Mouse (Mus musculus) spleen, adult 2 months (tissue): ENCODE results near the gene Olfr98. TPM values are rescaled to one million over a fixed set of nuclear protein-coding genes. Genes with fewer than 3 reads are reported as not detected.

Source experiments
- DNase-seq, 2 experiments: peaks; one replicate each; pipeline versions ENCODE4 v3.0.0 to v3.0.0-alpha.2; 2012 to 2021; ENCODE audit warnings: low spot score in 2 of 2, low read depth in 1 of 2
- H3K27ac ChIP-seq: fragments of 200-500 bp; 2 replicates; pipeline ENCODE4 v1.5.1; 2012; ENCODE audit warnings: low read length, inconsistent platforms; ENCODE audit not compliant: insufficient read depth
- H3K27me3 ChIP-seq: fragments of 200-500 bp; 2 replicates; pipeline ENCODE4 v1.6.1; 2012; ENCODE audit warnings: mild to moderate bottlenecking, moderate library complexity, low read length, inconsistent platforms; ENCODE audit not compliant: control insufficient read depth, insufficient read depth
- H3K36me3 ChIP-seq: fragments of 200-500 bp; 2 replicates; pipeline ENCODE4 v1.6.1; 2012; ENCODE audit warnings: mild to moderate bottlenecking, low read length, inconsistent platforms; ENCODE audit not compliant: control insufficient read depth, insufficient read depth
- H3K4me1 ChIP-seq: fragments of 200-500 bp; 2 replicates; pipeline ENCODE4 v1.6.1; 2011; ENCODE audit warnings: inconsistent platforms; ENCODE audit not compliant: control insufficient read depth, insufficient read depth, insufficient read length
- H3K4me3 ChIP-seq: fragments of 200-500 bp; 2 replicates; pipeline ENCODE4 v1.5.1; 2011; ENCODE audit warnings: mild to moderate bottlenecking, inconsistent platforms; ENCODE audit not compliant: insufficient read depth, insufficient read length; ENCODE audit errors: extremely low read depth
- CTCF ChIP-seq: fragments of 200-500 bp; IDR thresholded peaks from 2 replicates; pipeline ENCODE4 v1.5.1; 2011; ENCODE audit warnings: mild to moderate bottlenecking, inconsistent platforms; ENCODE audit not compliant: insufficient read depth, insufficient read length, insufficient replicate concordance; ENCODE audit errors: extremely low read depth
- POLR2A ChIP-seq: fragments of 200-500 bp; IDR thresholded peaks from 2 replicates; pipeline ENCODE4 v1.6.1; 2011; ENCODE audit warnings: low read depth, low read length, inconsistent platforms
- WGBS: fragments of 180-500 bp; shearing (Covaris S2); methylation state at CpG from one replicate; pipeline ENCODE4 v1.1.7; 2018; 5-methylcytosine and 5-hydroxymethylcytosine counted together
- polyA plus RNA-seq: library from polyadenylated mRNA; depleted of rRNA; stranded (reverse); fragments of >200 nt; gene quantifications from 2 replicates; pipeline ENCODE4 v1.2.3, GENCODE M21; 2012; rRNA removed

The Olfr98 gene
- not detected in 2 replicates for polyA plus RNA-seq

DNA sequence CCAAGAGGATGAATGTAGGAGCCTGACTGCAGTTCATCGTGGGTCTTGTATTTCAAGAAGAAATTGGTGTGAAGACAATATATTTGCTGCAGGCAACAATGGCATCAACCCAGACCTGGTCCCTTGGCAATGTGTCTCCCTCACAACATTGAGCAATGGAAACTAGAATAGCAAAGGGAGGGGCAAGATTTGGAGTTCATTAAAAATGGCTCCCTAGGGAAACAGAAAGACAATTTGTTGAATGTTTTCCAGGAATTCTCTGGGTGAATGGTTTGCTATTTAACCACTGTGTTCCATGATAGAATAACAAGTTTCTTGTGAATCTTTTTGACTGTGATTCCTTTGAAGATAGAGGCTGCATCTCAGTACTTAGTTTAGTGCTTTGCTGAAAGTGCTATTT, at the start of gene Olfr98:
Olfr98 (minus strand) TSS at position 124 of the 400 bp plus-strand sequence.
- Histone ChIP-seq H3K27me3 (no peaks in the 10 kb centered on the region), H3K27ac (no peak within 1 kb of the TSS), H3K4me3 (no peak within 1 kb of the TSS), H3K4me1 (no peaks in the 10 kb centered on the region), H3K36me3 (no peaks in the 10 kb centered on the region)
- no peak for TF ChIP-seq POLR2A
- no peak for TF ChIP-seq CTCF
- no peak for DNase-seq
- 85% methylated on average over 1 of the region's 1 CpGs for WGBS

- H3K27me3 ChIP-seq, result no peaks in the 10 kb centered on the region
- no peak for TF ChIP-seq CTCF
- no peak for TF ChIP-seq POLR2A
- no peaks in the 10 kb centered on the region for H3K36me3 ChIP-seq
- no peak overlapping the region for H3K27ac ChIP-seq
- H3K4me1 ChIP-seq, result no peaks in the 10 kb centered on the region
- WGBS, result 54% methylated on average over 2 of the region's 2 CpGs
- no peak for DNase-seq
- no peak overlapping the region for H3K4me3 ChIP-seq
Observed at GRCm38 (mm10) chr17:37310146-37310699, 46.7 kb upstream of the Olfr98 start.

- H3K27ac ChIP-seq, result no peak overlapping the region
- TF ChIP-seq CTCF (no peak), POLR2A (no peak)
- no peaks in the 10 kb centered on the region for H3K36me3 ChIP-seq
- 46% methylated on average over 4 of the region's 4 CpGs for WGBS
- DNase-seq, result no peak
- no peaks in the 10 kb centered on the region for H3K27me3 ChIP-seq
- no peaks in the 10 kb centered on the region for H3K4me1 ChIP-seq
- H3K4me3 ChIP-seq, result no peak overlapping the region
Observed at GRCm38 (mm10) chr17:37308483-37308882, 44.9 kb upstream of the Olfr98 start.

GRCm38 (mm10) chr17:37304213-37304612, 40.7 kb upstream of the Olfr98 start, which contains the start of gene Olfr101:
TSS of gene Olfr101 (minus strand) at chr17:37304313.
- Histone ChIP-seq H3K27ac (no peak within 1 kb of the TSS), H3K4me1 (no peaks in the 10 kb centered on the region), H3K36me3 (no peaks in the 10 kb centered on the region), H3K27me3 (no peaks in the 10 kb centered on the region), H3K4me3 (no peak within 1 kb of the TSS)
- no peak for DNase-seq
- TF ChIP-seq CTCF, result no peak
- no peak for TF ChIP-seq POLR2A
- WGBS, result 81% methylated on average over 4 of the region's 4 CpGs

- Histone ChIP-seq H3K27me3 (no peaks in the 10 kb centered on the region), H3K4me3 (no peak within 1 kb of the TSS), H3K36me3 (no peaks in the 10 kb centered on the region), H3K27ac (no peak within 1 kb of the TSS), H3K4me1 (no peaks in the 10 kb centered on the region)
- DNase-seq, result no peak
- TF ChIP-seq POLR2A (no peak), CTCF (no peak)
- 89% methylated on average over 1 of the region's 1 CpGs for WGBS
Observed at GRCm38 (mm10) chr17:37283360-37283759, 19.8 kb upstream of the Olfr98 start, which contains the start of gene Olfr99. TSS of gene Olfr99 (minus strand) at chr17:37283460.

DNA sequence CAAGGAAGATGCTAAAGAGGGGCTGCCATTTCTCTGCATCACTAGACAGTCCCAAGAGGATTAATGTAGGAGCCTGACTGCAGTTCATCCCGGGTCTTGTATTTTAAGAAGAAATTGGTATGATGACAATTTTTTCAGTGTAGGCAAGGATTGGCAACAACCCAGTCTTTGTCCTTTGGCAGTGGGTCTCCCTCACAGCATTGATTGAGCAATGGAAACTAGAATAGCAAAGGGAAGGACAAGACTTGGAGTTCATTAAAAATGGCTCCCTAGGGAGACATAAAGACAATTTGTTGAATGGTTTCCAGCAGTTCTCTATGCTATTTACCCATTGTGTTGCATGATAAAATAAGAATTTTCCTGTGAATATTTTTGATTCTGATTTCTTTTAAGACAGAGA, 16.8 kb upstream of the Olfr98 start:
- peaks cover 9% of the 10 kb centered on the region for H3K36me3 ChIP-seq
- WGBS, result 79% methylated on average over 1 of the region's 1 CpGs
- no peak for DNase-seq

DNA sequence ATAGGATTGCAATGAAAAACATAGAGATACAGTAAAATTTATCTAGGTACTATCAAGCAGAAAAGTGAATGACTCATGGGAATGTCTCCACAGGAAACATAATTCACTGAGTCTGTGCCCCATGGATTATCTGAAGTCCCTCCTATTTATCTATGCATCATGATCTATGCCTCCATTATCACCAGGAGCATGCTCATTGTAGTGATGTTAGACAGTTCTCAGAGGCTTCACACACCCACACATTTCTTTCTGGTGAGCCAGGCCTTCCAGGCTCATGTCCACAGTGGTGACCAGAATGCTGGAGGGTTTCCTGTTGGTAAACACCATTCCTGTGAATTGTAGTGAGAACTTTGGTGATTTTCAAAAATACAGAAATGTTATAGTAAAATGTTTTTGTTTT, 13.0 kb upstream of the Olfr98 start:
- Histone ChIP-seq H3K36me3 (peaks cover 21% of the 10 kb centered on the region), H3K27me3 (no peaks in the 10 kb centered on the region), H3K4me1 (peaks cover 12% of the 10 kb centered on the region; the same call in 1 of the 2 replicates), H3K27ac (no peak overlapping the region), H3K4me3 (no peak overlapping the region)
- TF ChIP-seq CTCF (no peak), POLR2A (no peak)
- DNase-seq, result no peak

More for the DNA sequence above, 16.8 kb upstream of the Olfr98 start:
- Histone ChIP-seq H3K27ac (no peak overlapping the region), H3K4me1 (no peaks in the 10 kb centered on the region), H3K4me3 (no peak overlapping the region), H3K27me3 (no peaks in the 10 kb centered on the region)
- TF ChIP-seq CTCF (no peak), POLR2A (no peak)
